In genomic region chr7:68408611-68409010, GRCm38 (mm10) we compare ENCODE assay signal across 16 mouse cellular contexts.
A peak's percentile ranks its signal among the peaks of the same experiment; 100 is the strongest.
DNase-seq lines count a peak whose midpoint lies in the region; ATAC-seq and TF ChIP-seq lines count a peak whose summit lies in the region.
"Had no signal": no experiment of that assay in that cellular context is flagged by ENCODE, and none has a peak within 500 bp of the region (broad histone marks: within the 10 kb centered on the region; RNA-seq: fewer than 3 reads in every experiment).

No protein-coding gene starts in this region.

- H3K9me3 ChIP-seq in hindbrain, postnatal 0 days (ENCODE audit: low read length) = no peaks in the 10 kb centered on the region
- H3K9me3 ChIP-seq in hindbrain, embryonic 10.5 days = no peaks in the 10 kb centered on the region
- no peaks in the 10 kb centered on the region for H3K9me3 ChIP-seq in intestine, postnatal 0 days (ENCODE audit: control insufficient read depth)
- H3K9me3 ChIP-seq in liver, postnatal 0 days (ENCODE audit: low read length) = no peaks in the 10 kb centered on the region
- H3K9me3 ChIP-seq: lung, embryonic 15.5 days; midbrain, embryonic 10.5 days had no signal

- H3K27ac ChIP-seq in hindbrain, postnatal 0 days = no peak overlapping the region
- H3K27ac ChIP-seq in hindbrain, embryonic 10.5 days = no peak overlapping the region
- no peak overlapping the region for H3K27ac ChIP-seq in cerebellum, adult 2 months (ENCODE audit: insufficient read depth, low read length)
- H3K27ac ChIP-seq in intestine, postnatal 0 days (ENCODE audit: low read depth, low read length) = no peak overlapping the region
- H3K27ac ChIP-seq in liver, postnatal 0 days (ENCODE audit: low read depth) = no peak overlapping the region
- H3K27ac ChIP-seq: gastrocnemius, adult 2 months; lung, embryonic 15.5 days; midbrain, embryonic 10.5 days had no signal

- no peak for TF ChIP-seq CTCF in hindbrain, postnatal 0 days (IDR thresholded peaks at IDR 0.05; ENCODE audit: low read depth)
- TF ChIP-seq CTCF in brain, embryonic 14.5 days (IDR thresholded peaks at IDR 0.05; ENCODE audit: borderline replicate concordance, extremely low read depth, insufficient read depth, insufficient read length) = no peak
- no peak for TF ChIP-seq CTCF in cerebellum, adult 2 months (IDR thresholded peaks at IDR 0.05; ENCODE audit: borderline replicate concordance, insufficient read depth, low read depth, low read length)
- no peak for TF ChIP-seq CTCF in intestine, postnatal 0 days (IDR thresholded peaks at IDR 0.05; ENCODE audit: low read depth)
- no peak for TF ChIP-seq CTCF in liver, postnatal 0 days (IDR thresholded peaks at IDR 0.05; ENCODE audit: low read depth)

- no peak overlapping the region for H3K4me2 ChIP-seq in hindbrain, postnatal 0 days (ENCODE audit: low read depth, low read length)
- no peak overlapping the region for H3K4me2 ChIP-seq in intestine, postnatal 0 days (replicated peaks; ENCODE audit: low read depth)
- no peak overlapping the region for H3K4me2 ChIP-seq in liver, postnatal 0 days (ENCODE audit: low read depth, low read length)
- H3K4me2 ChIP-seq: lung, embryonic 15.5 days had no signal

- H3K27me3 ChIP-seq in hindbrain, postnatal 0 days (ENCODE audit: insufficient read depth, low read length) = no peaks in the 10 kb centered on the region
- no peaks in the 10 kb centered on the region; the same call in 1 of the 2 replicates for H3K27me3 ChIP-seq in hindbrain, embryonic 10.5 days (ENCODE audit: insufficient read depth, poor library complexity, severe bottlenecking)
- no peaks in the 10 kb centered on the region; the same call in 1 of the 2 replicates for H3K27me3 ChIP-seq in cerebellum, adult 2 months (ENCODE audit: control insufficient read depth, insufficient read depth, low read length)
- no peaks in the 10 kb centered on the region for H3K27me3 ChIP-seq in intestine, postnatal 0 days (replicated peaks; ENCODE audit: control insufficient read depth, insufficient read depth, low read length)
- H3K27me3 ChIP-seq in liver, postnatal 0 days (ENCODE audit: insufficient read depth, low read length) = 0 out of 2 replicates have a peak, but pooled peaks cover 2% of the 10 kb centered on the region

- WGBS in hindbrain, postnatal 0 days = 51% methylated on average over 5 of the region's 5 CpGs
- 81% methylated on average over 5 of the region's 5 CpGs for WGBS in hindbrain, embryonic 10.5 days
- WGBS in cerebellum, adult 2 months = 9% methylated on average over 5 of the region's 5 CpGs
- WGBS in intestine, postnatal 0 days = 31% methylated on average over 5 of the region's 5 CpGs
- WGBS in liver, postnatal 0 days (ENCODE audit: insufficient replicate concordance) = 68% methylated on average over 5 of the region's 5 CpGs

- H3K4me1 ChIP-seq in hindbrain, postnatal 0 days (ENCODE audit: insufficient read depth, low read length) = peaks cover 8% of the 10 kb centered on the region; the same call in 1 of the 2 replicates
- H3K4me1 ChIP-seq in hindbrain, embryonic 10.5 days (replicated peaks) = no peaks in the 10 kb centered on the region
- H3K4me1 ChIP-seq in cerebellum, adult 2 months (ENCODE audit: control insufficient read depth, insufficient read depth, low read length) = peaks cover 11% of the 10 kb centered on the region
- H3K4me1 ChIP-seq in intestine, postnatal 0 days (replicated peaks; ENCODE audit: control insufficient read depth, insufficient read depth, low read length) = no peaks in the 10 kb centered on the region
- no peaks in the 10 kb centered on the region for H3K4me1 ChIP-seq in liver, postnatal 0 days (ENCODE audit: insufficient read depth)
- H3K4me1 ChIP-seq: lung, embryonic 15.5 days; midbrain, embryonic 10.5 days had no signal

- H3K36me3 ChIP-seq in hindbrain, postnatal 0 days (ENCODE audit: insufficient read depth, low read length) = no peaks in the 10 kb centered on the region
- H3K36me3 ChIP-seq in hindbrain, embryonic 10.5 days = no peaks in the 10 kb centered on the region
- no peaks in the 10 kb centered on the region for H3K36me3 ChIP-seq in intestine, postnatal 0 days (ENCODE audit: control insufficient read depth, insufficient read depth)
- H3K36me3 ChIP-seq in liver, postnatal 0 days (replicated peaks; ENCODE audit: insufficient read depth, low read length) = no peaks in the 10 kb centered on the region
- H3K36me3 ChIP-seq: lung, embryonic 15.5 days; midbrain, embryonic 10.5 days had no signal

- H3K9ac ChIP-seq in hindbrain, postnatal 0 days (replicated peaks; ENCODE audit: low read length) = no peak overlapping the region
- no peak overlapping the region for H3K9ac ChIP-seq in intestine, postnatal 0 days (ENCODE audit: low read depth, low read length)
- H3K9ac ChIP-seq in liver, postnatal 0 days (replicated peaks) = no peak overlapping the region
- H3K9ac ChIP-seq: lung, embryonic 15.5 days had no signal

- ATAC-seq in hindbrain, postnatal 0 days = peak; percentile 59
- ATAC-seq in intestine, postnatal 0 days = peak; percentile 43; the same call in 1 of the 2 replicates
- ATAC-seq in liver, postnatal 0 days = no peak

- TF ChIP-seq EP300 in liver, postnatal 0 days (IDR thresholded peaks at IDR 0.05; ENCODE audit: low read depth) = no peak

- DNase-seq in hindbrain, postnatal 0 days (ENCODE audit: low spot score) = peak; percentile 36
- no peak for DNase-seq in hindbrain, embryonic 10.5 days (ENCODE audit: low spot score)
- DNase-seq in brain, embryonic 14.5 days (ENCODE audit: low read depth) = peak; percentile 67
- peak; percentile 65 to 81 for DNase-seq in cerebellum, adult 2 months
- no peak for DNase-seq in liver, postnatal 0 days
- DNase-seq in kidney, postnatal 4 days = no peak
- DNase-seq: embryo, embryonic 11 days; gastrocnemius, adult 2 months; heart, postnatal 10 days; kidney, postnatal 10 days; liver; thymus, adult 18-20 months had no signal

- no peak for TF ChIP-seq POLR2A in brain, embryonic 14.5 days (IDR thresholded peaks at IDR 0.05; ENCODE audit: borderline replicate concordance, extremely low read depth, insufficient read depth, insufficient read length, poor library complexity, severe bottlenecking)
- no peak for TF ChIP-seq POLR2A in cerebellum, adult 2 months (IDR thresholded peaks at IDR 0.05; ENCODE audit: borderline replicate concordance, insufficient read depth, low read length)

- H3K4me3 ChIP-seq in hindbrain, postnatal 0 days (ENCODE audit: low read length) = no peak overlapping the region
- no peak overlapping the region for H3K4me3 ChIP-seq in hindbrain, embryonic 10.5 days
- no peak overlapping the region for H3K4me3 ChIP-seq in cerebellum, adult 2 months (replicated peaks; ENCODE audit: insufficient read depth, low read depth, low read length)
- no peak overlapping the region for H3K4me3 ChIP-seq in intestine, postnatal 0 days (ENCODE audit: low read depth, low read length)
- H3K4me3 ChIP-seq in liver, postnatal 0 days (ENCODE audit: low read depth, low read length) = no peak overlapping the region
- H3K4me3 ChIP-seq: gastrocnemius, adult 2 months; lung, embryonic 15.5 days; midbrain, embryonic 10.5 days; myocyte had no signal

Comparison
In these comparisons a context has a peak if more than half of its experiments do, and no peak if none do; other contexts are left out.
1. DNase-seq: peak in hindbrain, postnatal 0 days (single experiment), brain, embryonic 14.5 days (single experiment) and cerebellum, adult 2 months (2 of 2); none in hindbrain, embryonic 10.5 days (single experiment), liver, postnatal 0 days (single experiment) and kidney, postnatal 4 days (0 of 2).